Mouse (Mus musculus): ENCODE measurements around the gene Zdhhc7. TPM values are rescaled to one million over a fixed set of nuclear protein-coding genes. Genes with fewer than 3 reads are reported as not detected.

Zdhhc7 gene
- polyA plus RNA-seq, 1 experiment from 2014 or later: 28.9 TPM

DNA sequence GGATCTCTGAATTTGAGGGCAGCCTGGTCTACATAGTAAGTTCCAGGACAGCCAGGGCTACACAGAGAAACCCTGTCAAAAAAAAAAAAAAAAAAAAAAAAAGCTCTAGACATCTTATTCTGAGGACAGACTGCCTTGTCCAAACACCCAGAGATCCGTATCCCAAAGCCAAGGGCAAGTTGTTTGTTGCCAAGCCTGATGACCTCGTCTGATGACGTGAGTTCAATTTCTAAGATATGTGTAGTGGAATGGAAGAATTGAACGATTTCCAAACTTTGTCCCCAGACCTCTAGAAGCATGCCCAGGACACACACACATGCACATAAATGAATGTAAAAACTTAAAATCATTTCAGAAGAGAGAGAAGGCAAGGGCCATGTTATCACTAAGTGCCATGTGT lies 35.1 kb downstream of the Zdhhc7 start:
- Histone ChIP-seq H3K27me3 (replicated peaks; ENCODE audit: control insufficient read depth, insufficient read depth, low read length) (no peaks in the 10 kb centered on the region), H3K4me1 (replicated peaks; ENCODE audit: control insufficient read depth, insufficient read depth, low read length) (no peaks in the 10 kb centered on the region), H3K36me3 (ENCODE audit: control insufficient read depth, insufficient read depth) (no peaks in the 10 kb centered on the region), H3K27ac (ENCODE audit: low read length) (no peak overlapping the region), H3K4me3 (replicated peaks; ENCODE audit: low read length) (no peak overlapping the region), H3K9ac (replicated peaks; ENCODE audit: low read depth, low read length) (no peak overlapping the region), H3K9me3 (ENCODE audit: control insufficient read depth, low read length) (no peaks in the 10 kb centered on the region), H3K4me2 (ENCODE audit: low read length) (no peak overlapping the region)
- WGBS: 79% methylated on average over 4 of the region's 4 CpGs
- no peak for ATAC-seq

- H3K4me1 ChIP-seq (replicated peaks; ENCODE audit: control insufficient read depth, insufficient read depth, low read length): no peaks in the 10 kb centered on the region
- no peak for ATAC-seq
- no peaks in the 10 kb centered on the region for H3K27me3 ChIP-seq (replicated peaks; ENCODE audit: control insufficient read depth, insufficient read depth, low read length)
- no peak overlapping the region for H3K27ac ChIP-seq (ENCODE audit: low read length)
- no peaks in the 10 kb centered on the region for H3K36me3 ChIP-seq (ENCODE audit: control insufficient read depth, insufficient read depth)
- H3K9me3 ChIP-seq (ENCODE audit: control insufficient read depth, low read length): no peaks in the 10 kb centered on the region
- 90% methylated on average over 8 of the region's 8 CpGs for WGBS
- no peak overlapping the region for H3K4me2 ChIP-seq (ENCODE audit: low read length)
- H3K4me3 ChIP-seq (replicated peaks; ENCODE audit: low read length): no peak overlapping the region
- H3K9ac ChIP-seq (replicated peaks; ENCODE audit: low read depth, low read length): no peak overlapping the region
These were observed 35.7 kb downstream of the Zdhhc7 start for GRCm38 (mm10) chr8:120065611-120066010.

DNA sequence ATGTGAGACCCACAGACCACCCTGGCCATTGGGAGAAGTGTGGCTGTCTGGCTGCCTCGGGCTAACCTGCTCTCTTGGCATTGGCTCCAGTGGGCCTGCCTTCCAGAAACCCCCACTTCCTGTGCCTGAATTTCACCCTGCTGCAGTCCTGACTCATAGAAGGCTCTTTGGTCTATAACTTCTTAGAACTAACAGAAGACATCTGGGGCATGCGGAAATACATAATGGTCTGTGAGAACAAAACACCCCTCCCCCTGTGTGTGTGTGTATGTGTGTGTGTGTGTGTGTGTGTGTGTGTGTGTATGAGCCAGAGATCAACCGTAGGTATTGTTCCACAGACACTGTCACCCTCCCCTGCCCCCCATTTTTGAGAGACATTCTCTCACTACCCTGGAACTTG lies 38.0 kb downstream of the Zdhhc7 start:
- Histone ChIP-seq H3K9me3 (ENCODE audit: control insufficient read depth, low read length) (no peaks in the 10 kb centered on the region), H3K4me3 (replicated peaks; ENCODE audit: low read length) (no peak overlapping the region), H3K27me3 (replicated peaks; ENCODE audit: control insufficient read depth, insufficient read depth, low read length) (no peaks in the 10 kb centered on the region), H3K36me3 (ENCODE audit: control insufficient read depth, insufficient read depth) (no peaks in the 10 kb centered on the region), H3K4me2 (ENCODE audit: low read length) (no peak overlapping the region), H3K9ac (replicated peaks; ENCODE audit: low read depth, low read length) (no peak overlapping the region), H3K4me1 (replicated peaks; ENCODE audit: control insufficient read depth, insufficient read depth, low read length) (no peaks in the 10 kb centered on the region), H3K27ac (ENCODE audit: low read length) (no peak overlapping the region)
- no peak for ATAC-seq
- WGBS: 86% methylated on average over 3 of the region's 3 CpGs

- H3K9me3 ChIP-seq (ENCODE audit: control insufficient read depth, low read length): no peaks in the 10 kb centered on the region
- no peak overlapping the region for H3K9ac ChIP-seq (replicated peaks; ENCODE audit: low read depth, low read length)
- H3K27me3 ChIP-seq (replicated peaks; ENCODE audit: control insufficient read depth, insufficient read depth, low read length): no peaks in the 10 kb centered on the region
- no peaks in the 10 kb centered on the region for H3K36me3 ChIP-seq (ENCODE audit: control insufficient read depth, insufficient read depth)
- H3K4me2 ChIP-seq (ENCODE audit: low read length): no peak overlapping the region
- WGBS: 86% methylated on average over 14 of the region's 14 CpGs
- H3K4me3 ChIP-seq (replicated peaks; ENCODE audit: low read length): no peak overlapping the region
- no peak overlapping the region for H3K27ac ChIP-seq (ENCODE audit: low read length)
- ATAC-seq: no peak
- no peaks in the 10 kb centered on the region for H3K4me1 ChIP-seq (replicated peaks; ENCODE audit: control insufficient read depth, insufficient read depth, low read length)
These were observed 38.5 kb downstream of the Zdhhc7 start for GRCm38 (mm10) chr8:120062742-120063141.

DNA sequence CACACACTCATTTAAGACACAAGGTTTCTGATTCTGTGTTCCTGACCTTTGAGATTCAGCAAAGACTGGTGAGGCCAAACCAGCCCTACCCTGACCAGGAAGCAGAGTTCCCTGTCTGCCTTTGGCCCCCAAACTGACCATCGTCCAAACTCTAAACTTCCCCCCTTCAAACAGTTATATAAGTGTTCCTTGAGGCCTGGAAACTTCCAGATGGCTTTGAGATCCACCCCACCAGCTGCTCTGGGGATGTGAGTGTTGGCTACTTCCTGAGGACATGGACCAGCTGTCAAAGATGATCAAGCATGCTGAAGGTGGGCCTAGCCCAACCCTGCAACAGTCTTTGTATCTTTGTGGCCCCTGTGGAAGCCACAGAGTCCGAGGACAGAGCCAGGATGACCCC lies 44.2 kb downstream of the Zdhhc7 start:
- no peak overlapping the region for H3K27ac ChIP-seq (ENCODE audit: low read length)
- no peaks in the 10 kb centered on the region for H3K27me3 ChIP-seq (replicated peaks; ENCODE audit: control insufficient read depth, insufficient read depth, low read length)
- no peak overlapping the region for H3K9ac ChIP-seq (replicated peaks; ENCODE audit: low read depth, low read length)
- no peak overlapping the region for H3K4me3 ChIP-seq (replicated peaks; ENCODE audit: low read length)
- ATAC-seq: no peak
- no peaks in the 10 kb centered on the region for H3K9me3 ChIP-seq (ENCODE audit: control insufficient read depth, low read length)
- no peaks in the 10 kb centered on the region for H3K4me1 ChIP-seq (replicated peaks; ENCODE audit: control insufficient read depth, insufficient read depth, low read length)
- H3K4me2 ChIP-seq (ENCODE audit: low read length): no peak overlapping the region
- WGBS: 84% methylated on average over 2 of the region's 2 CpGs
- H3K36me3 ChIP-seq (ENCODE audit: control insufficient read depth, insufficient read depth): no peaks in the 10 kb centered on the region

- Histone ChIP-seq H3K9ac (replicated peaks; ENCODE audit: low read depth, low read length) (no peak overlapping the region), H3K4me2 (ENCODE audit: low read length) (no peak overlapping the region), H3K36me3 (ENCODE audit: control insufficient read depth, insufficient read depth) (no peaks in the 10 kb centered on the region), H3K9me3 (ENCODE audit: control insufficient read depth, low read length) (no peaks in the 10 kb centered on the region), H3K27ac (ENCODE audit: low read length) (no peak overlapping the region), H3K4me1 (replicated peaks; ENCODE audit: control insufficient read depth, insufficient read depth, low read length) (no peaks in the 10 kb centered on the region), H3K27me3 (replicated peaks; ENCODE audit: control insufficient read depth, insufficient read depth, low read length) (no peaks in the 10 kb centered on the region), H3K4me3 (replicated peaks; ENCODE audit: low read length) (no peak overlapping the region)
- ATAC-seq: no peak
- 89% methylated on average over 3 of the region's 3 CpGs for WGBS
These were observed 46.4 kb downstream of the Zdhhc7 start for GRCm38 (mm10) chr8:120054833-120055232.

- Histone ChIP-seq H3K4me1 (replicated peaks; ENCODE audit: control insufficient read depth, insufficient read depth, low read length) (no peaks in the 10 kb centered on the region), H3K9me3 (ENCODE audit: control insufficient read depth, low read length) (no peaks in the 10 kb centered on the region), H3K36me3 (ENCODE audit: control insufficient read depth, insufficient read depth) (no peaks in the 10 kb centered on the region), H3K27me3 (replicated peaks; ENCODE audit: control insufficient read depth, insufficient read depth, low read length) (no peaks in the 10 kb centered on the region), H3K9ac (replicated peaks; ENCODE audit: low read depth, low read length) (no peak overlapping the region), H3K4me2 (ENCODE audit: low read length) (no peak overlapping the region), H3K4me3 (replicated peaks; ENCODE audit: low read length) (no peak overlapping the region), H3K27ac (ENCODE audit: low read length) (no peak overlapping the region)
- WGBS: 87% methylated on average over 8 of the region's 8 CpGs
- no peak for ATAC-seq
These were observed 49.0 kb downstream of the Zdhhc7 start for GRCm38 (mm10) chr8:120052318-120052717.

DNA sequence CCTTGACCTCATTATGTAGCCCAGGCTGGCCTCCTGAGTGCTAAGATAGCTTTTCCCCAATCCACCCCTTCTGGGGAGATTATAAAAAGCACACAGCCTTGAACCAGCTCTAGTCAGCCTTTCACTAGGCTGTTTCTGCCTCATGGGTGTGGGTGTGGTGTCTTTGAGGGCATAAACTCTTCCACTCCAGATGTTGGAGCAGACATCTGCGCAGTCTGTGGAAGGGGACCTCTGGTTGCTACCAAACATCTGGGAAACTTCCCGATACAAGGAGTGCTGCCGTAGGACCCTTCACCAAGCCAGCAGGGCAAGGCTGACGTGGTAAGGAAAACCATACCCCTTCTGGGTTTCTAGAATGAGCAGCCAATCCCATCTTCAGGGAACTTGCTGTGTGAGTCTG lies 49.4 kb downstream of the Zdhhc7 start:
- H3K4me3 ChIP-seq (replicated peaks; ENCODE audit: low read length): no peak overlapping the region
- no peaks in the 10 kb centered on the region for H3K27me3 ChIP-seq (replicated peaks; ENCODE audit: control insufficient read depth, insufficient read depth, low read length)
- H3K27ac ChIP-seq (ENCODE audit: low read length): no peak overlapping the region
- no peak for ATAC-seq
- H3K36me3 ChIP-seq (ENCODE audit: control insufficient read depth, insufficient read depth): no peaks in the 10 kb centered on the region
- H3K4me1 ChIP-seq (replicated peaks; ENCODE audit: control insufficient read depth, insufficient read depth, low read length): peaks cover 2% of the 10 kb centered on the region
- H3K9me3 ChIP-seq (ENCODE audit: control insufficient read depth, low read length): no peaks in the 10 kb centered on the region
- 92% methylated on average over 4 of the region's 4 CpGs for WGBS
- H3K9ac ChIP-seq (replicated peaks; ENCODE audit: low read depth, low read length): no peak overlapping the region
- no peak overlapping the region for H3K4me2 ChIP-seq (ENCODE audit: low read length)

DNA sequence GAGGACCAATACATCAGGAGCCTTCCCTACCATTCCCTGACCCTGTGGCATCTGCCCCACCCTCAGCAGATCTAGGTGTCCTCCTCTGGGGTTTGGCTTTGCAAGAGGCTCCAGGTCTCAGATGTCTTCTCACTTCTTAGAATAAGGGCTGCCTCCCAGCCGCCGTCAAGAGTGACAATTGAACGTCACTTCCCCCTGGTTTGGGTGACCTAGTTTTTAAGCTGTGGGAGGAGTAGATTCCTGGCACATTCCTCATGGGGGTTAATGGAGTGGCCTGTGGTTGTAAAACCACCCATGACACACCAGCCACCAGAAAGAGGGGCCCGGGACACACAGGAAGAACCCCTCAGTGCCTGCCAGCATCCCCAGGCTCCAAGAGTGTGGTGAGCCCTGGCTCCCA lies 50.3 kb downstream of the Zdhhc7 start:
- no peak overlapping the region for H3K27ac ChIP-seq (ENCODE audit: low read length)
- no peak overlapping the region for H3K4me3 ChIP-seq (replicated peaks; ENCODE audit: low read length)
- H3K4me2 ChIP-seq (ENCODE audit: low read length): no peak overlapping the region
- H3K9ac ChIP-seq (replicated peaks; ENCODE audit: low read depth, low read length): no peak overlapping the region
- no peaks in the 10 kb centered on the region for H3K36me3 ChIP-seq (ENCODE audit: control insufficient read depth, insufficient read depth)
- no peaks in the 10 kb centered on the region for H3K27me3 ChIP-seq (replicated peaks; ENCODE audit: control insufficient read depth, insufficient read depth, low read length)
- peaks cover 11% of the 10 kb centered on the region for H3K4me1 ChIP-seq (replicated peaks; ENCODE audit: control insufficient read depth, insufficient read depth, low read length)
- ATAC-seq: no peak
- no peaks in the 10 kb centered on the region for H3K9me3 ChIP-seq (ENCODE audit: control insufficient read depth, low read length)
- WGBS: 75% methylated on average over 4 of the region's 4 CpGs

DNA sequence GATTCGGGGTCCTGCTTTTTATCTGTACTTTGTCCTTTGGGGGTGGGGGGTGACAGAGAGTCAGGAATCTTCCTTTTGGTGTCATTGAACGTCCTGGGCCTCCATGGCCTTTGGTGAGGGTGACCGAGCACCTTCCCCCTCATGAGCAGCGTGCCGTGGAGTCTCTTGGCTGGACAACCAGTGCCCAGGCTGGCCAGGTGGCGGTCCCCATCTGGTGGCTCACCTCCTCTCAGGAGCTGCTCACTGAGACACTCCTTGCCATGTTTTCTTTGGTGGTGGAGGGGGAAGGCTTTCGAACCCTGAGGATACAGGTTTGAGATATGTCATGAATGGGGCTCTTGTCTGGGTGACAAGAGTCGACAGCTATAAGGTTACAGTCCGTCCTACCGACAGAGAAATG lies 50.9 kb downstream of the Zdhhc7 start:
- H3K9me3 ChIP-seq (ENCODE audit: control insufficient read depth, low read length): no peaks in the 10 kb centered on the region
- H3K9ac ChIP-seq (replicated peaks; ENCODE audit: low read depth, low read length): no peak overlapping the region
- no peaks in the 10 kb centered on the region for H3K27me3 ChIP-seq (replicated peaks; ENCODE audit: control insufficient read depth, insufficient read depth, low read length)
- H3K4me3 ChIP-seq (replicated peaks; ENCODE audit: low read length): no peak overlapping the region
- peaks cover 14% of the 10 kb centered on the region for H3K4me1 ChIP-seq (replicated peaks; ENCODE audit: control insufficient read depth, insufficient read depth, low read length)
- no peak overlapping the region for H3K4me2 ChIP-seq (ENCODE audit: low read length)
- H3K27ac ChIP-seq (ENCODE audit: low read length): no peak overlapping the region
- WGBS: 89% methylated on average over 10 of the region's 10 CpGs
- no peak for ATAC-seq
- no peaks in the 10 kb centered on the region for H3K36me3 ChIP-seq (ENCODE audit: control insufficient read depth, insufficient read depth)
